Mouse (Mus musculus): ENCODE data around the gene Ankrd28.
"Not testable (repeated sequence)": the region's sequence is repeated elsewhere in the genome, so short reads cannot be mapped to it uniquely, and the experiment has no call there.

Gene Ankrd28

GRCm38 (mm10) chr14:31793979-31794775 is 36.3 kb downstream of the Ankrd28 start:
- DNase-seq (ENCODE audit: low spot score in 2 of 2) = no peak

DNA sequence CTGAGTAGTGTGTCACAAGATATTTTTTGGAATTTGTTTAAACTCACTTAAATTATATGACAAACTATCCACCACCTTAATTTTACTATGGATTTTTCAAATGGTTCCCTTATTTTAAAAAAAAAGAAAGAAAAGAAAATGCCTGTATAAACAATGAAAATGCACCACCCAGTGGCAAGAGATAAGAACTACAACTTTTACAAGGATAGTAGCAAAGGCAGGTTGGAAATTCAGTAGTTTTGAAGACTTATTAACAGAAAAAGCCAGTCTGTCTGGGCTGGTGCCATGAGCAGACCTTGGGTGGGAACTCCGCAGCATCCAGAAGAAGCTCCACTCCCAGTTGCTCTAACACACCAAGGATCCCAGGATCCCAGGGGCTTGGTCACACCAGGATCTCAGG is 39.7 kb downstream of the Ankrd28 start:
- no peak for DNase-seq (ENCODE audit: low spot score in 2 of 2)

DNA sequence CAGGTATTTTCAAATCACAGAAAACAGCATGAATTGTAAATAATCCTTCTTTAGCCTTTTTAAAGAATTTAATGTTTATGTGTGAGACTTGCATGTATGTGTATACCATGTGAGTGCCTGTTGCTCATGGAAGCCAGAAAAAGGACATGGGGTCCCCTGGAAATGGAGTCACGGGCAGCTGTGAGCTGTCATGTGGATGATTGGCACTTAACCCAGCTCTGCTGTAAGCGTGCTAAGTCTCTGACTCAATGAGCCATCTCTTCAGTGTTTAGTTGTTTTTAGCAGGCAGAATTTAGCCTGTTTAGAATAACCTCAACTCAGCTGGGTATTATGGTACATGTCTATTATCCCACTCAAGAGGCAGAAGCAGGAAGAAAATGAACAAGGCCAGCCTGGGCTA is 43.5 kb downstream of the Ankrd28 start:
- DNase-seq (ENCODE audit: low spot score in 2 of 2) = no peak

GRCm38 (mm10) chr14:31785681-31786080 is 44.8 kb downstream of the Ankrd28 start:
- no peak for DNase-seq (ENCODE audit: low spot score in 2 of 2)

DNA sequence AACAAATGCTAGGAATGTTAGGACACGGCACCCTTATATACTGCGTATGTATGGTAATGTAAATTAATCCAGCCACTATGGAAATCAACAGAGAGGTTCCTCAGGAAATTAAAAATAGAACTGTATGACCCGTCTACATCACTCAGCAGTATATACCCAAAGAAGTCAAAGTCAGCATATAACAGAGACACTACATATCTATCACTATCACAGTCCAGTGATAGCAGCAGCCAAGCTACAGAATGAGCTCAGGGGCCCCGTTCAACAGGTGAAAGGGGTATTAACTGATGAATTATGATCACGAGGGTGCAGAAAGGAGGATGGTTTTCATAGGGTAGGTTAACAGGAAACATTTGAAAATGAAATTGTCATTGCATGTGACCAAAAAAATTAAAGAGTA is 45.5 kb downstream of the Ankrd28 start:
- no peak for DNase-seq (ENCODE audit: low spot score in 2 of 2)

GRCm38 (mm10) chr14:31781309-31782049 is 49.0 kb downstream of the Ankrd28 start:
- DNase-seq (ENCODE audit: low spot score in 2 of 2) = peak; percentile 36 to 68

DNA sequence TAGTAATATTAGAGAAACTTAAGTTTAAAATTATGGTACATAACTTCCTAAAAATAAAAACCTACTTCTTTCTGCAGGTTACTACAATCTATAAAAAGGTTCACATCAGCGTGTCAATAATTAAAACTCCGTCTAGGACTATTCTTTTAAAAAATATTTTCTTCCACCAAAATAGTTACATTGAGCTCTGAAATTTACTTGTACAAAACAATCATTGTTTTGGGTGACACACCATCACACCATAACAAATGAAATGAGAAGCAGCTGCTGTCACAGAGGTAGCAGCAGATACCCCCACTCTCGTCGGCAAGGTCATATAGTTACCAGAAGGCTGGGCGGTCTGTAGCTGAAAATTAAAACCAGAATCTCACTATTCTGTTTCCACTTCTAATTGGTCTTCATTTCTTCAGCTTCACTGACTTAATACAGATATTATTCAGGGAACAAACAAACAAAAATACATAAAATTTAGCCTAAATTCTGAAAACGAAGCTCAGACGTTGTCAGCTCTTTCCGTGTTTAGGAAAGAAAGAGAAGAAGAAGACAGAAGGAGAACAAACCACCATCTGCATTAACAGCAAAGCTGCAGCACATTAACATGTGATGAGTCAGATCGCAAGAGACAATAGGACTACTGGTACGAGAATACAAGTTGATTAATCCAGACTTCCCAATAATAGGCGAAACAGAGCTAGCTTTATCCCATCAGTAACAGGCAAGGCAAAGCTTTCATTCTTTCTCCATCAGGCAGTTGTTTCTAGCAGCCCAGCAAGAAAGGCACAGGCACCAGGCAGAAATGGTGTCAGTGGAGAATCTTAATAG is 49.8 kb downstream of the Ankrd28 start:
- DNase-seq (ENCODE audit: low spot score in 2 of 2) = no peak

DNA sequence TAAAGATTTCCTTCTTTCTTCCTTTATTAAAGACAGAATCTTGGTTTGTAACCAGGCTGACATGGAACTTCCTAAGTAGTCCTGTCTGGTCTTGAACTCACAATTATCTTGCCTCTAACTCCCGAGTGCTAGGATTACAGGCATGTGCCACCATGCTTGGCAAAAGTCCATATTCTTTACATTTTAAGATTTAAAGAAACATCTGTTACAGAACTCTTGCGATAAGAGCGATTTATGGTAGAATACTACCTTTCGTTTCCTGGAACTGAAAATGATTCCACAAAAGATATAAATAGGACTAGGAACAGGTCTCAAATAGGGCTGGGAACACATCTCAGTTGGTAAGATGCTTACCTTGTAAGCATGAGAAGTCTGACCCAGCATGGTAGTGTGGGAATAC is 56.9 kb downstream of the Ankrd28 start:
- DNase-seq (ENCODE audit: low spot score in 2 of 2) = no peak

DNA sequence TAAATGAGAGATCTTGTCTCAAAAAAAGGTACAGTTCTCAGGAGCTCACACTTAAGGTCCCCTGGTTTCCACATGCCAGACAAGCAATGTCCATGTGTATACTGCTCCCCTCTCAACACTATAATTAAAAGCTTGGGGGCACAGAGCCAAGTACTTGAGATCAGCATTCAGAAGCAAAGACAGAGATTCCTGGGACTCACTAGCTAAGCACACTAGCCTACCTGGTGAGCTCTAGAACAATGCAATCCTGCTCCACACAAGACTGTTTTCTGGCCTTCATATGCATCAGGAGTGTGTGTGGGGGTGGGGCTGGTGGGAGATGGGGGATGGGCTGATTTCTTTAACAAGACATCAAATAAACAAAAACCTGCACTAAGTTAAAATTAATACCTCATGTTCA is 58.2 kb downstream of the Ankrd28 start:
- DNase-seq (ENCODE audit: low spot score in 2 of 2) = no peak

- DNase-seq (ENCODE audit: low spot score in 2 of 2) = no peak
These were observed 61.9 kb downstream of the Ankrd28 start for GRCm38 (mm10) chr14:31768531-31768930.

GRCm38 (mm10) chr14:31764083-31764482 is 66.4 kb downstream of the Ankrd28 start:
- DNase-seq (ENCODE audit: low spot score in 2 of 2) = no peak

GRCm38 (mm10) chr14:31761727-31762126 is 68.7 kb downstream of the Ankrd28 start:
- no peak for DNase-seq (ENCODE audit: low spot score in 2 of 2)

- no peak for DNase-seq (ENCODE audit: low spot score in 2 of 2)
These were observed 71.3 kb downstream of the Ankrd28 start for GRCm38 (mm10) chr14:31759195-31759594.

GRCm38 (mm10) chr14:31758410-31758809 is 72.0 kb downstream of the Ankrd28 start:
- DNase-seq (ENCODE audit: low spot score in 2 of 2) = not testable (repeated sequence)

GRCm38 (mm10) chr14:31748239-31748873 is 82.1 kb downstream of the Ankrd28 start:
- DNase-seq (ENCODE audit: low spot score in 2 of 2) = no peak

GRCm38 (mm10) chr14:31742523-31742922 is 87.9 kb downstream of the Ankrd28 start:
- DNase-seq (ENCODE audit: low spot score in 2 of 2) = no peak

GRCm38 (mm10) chr14:31734811-31735210 is 95.6 kb downstream of the Ankrd28 start:
- no peak for DNase-seq (ENCODE audit: low spot score in 2 of 2)

- no peak for DNase-seq (ENCODE audit: low spot score in 2 of 2)
These were observed 102.9 kb downstream of the Ankrd28 start for GRCm38 (mm10) chr14:31727522-31727921.

DNA sequence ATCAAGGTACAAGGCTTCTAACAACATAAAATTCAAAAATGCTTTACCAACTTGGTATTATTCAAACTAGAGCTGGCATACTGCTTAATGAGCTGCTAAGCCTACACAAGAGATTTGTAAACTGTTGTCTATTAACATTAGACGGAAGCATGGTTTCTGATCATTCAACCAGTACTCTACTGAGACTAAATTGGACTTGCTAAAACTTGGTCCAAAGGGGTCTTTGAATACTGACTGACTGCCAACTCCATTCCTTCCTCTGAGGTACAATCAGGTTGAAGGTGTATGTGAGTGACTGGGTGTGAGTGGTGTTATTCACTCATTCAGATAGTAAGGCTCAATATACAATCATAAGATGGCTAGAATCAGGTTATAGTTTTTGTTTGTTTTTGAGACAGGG is 107.7 kb downstream of the Ankrd28 start:
- no peak for DNase-seq (ENCODE audit: low spot score in 2 of 2)

DNA sequence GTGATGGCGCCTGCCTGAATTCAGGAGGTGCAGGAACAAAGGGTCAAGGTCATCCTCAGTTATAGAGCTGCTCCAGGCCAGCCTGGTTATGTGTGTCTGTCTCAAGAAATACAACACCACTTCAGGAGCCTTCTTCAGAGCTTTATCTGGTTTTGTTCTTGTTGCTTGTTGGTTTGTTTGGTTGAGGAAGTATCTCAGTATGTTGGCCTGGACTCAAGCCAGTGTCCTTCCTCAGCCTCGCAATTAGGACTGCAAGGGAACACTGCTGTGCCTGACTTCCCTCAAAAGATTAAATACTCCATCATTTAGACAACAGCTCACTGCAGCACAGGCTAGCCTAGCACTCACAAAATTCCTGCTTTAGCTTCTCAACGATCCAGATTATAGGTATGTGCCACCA is 109.2 kb downstream of the Ankrd28 start:
- no peak for DNase-seq (ENCODE audit: low spot score in 2 of 2)

- no peak for DNase-seq (ENCODE audit: low spot score in 2 of 2)
These were observed 112.1 kb downstream of the Ankrd28 start for GRCm38 (mm10) chr14:31718332-31718731.

- no peak for DNase-seq (ENCODE audit: low spot score in 2 of 2)
These were observed 113.1 kb downstream of the Ankrd28 start for GRCm38 (mm10) chr14:31717360-31717759.

Measured in spleen, postnatal 4 days (tissue).